Mouse (Mus musculus) splenic B cell, adult 2 months (primary cell): ENCODE data around the gene Mblac2.

Source experiments
- DNase-seq: peaks from one replicate; pipeline ENCODE4 v3.0.0-alpha.2; 2011; ENCODE audit warnings: low read depth, low spot score
- H3K27me3 ChIP-seq: 2 replicates; pipeline ENCODE4 v1.6.1; 2012; ENCODE audit warnings: mild to moderate bottlenecking, low read length, moderate library complexity, mixed read lengths; ENCODE audit not compliant: control insufficient read depth, poor library complexity, insufficient read depth, severe bottlenecking
- H3K36me3 ChIP-seq: 2 replicates; pipeline ENCODE4 v1.6.1; 2012; ENCODE audit warnings: mild to moderate bottlenecking, low read length, moderate library complexity, mixed read lengths; ENCODE audit not compliant: control insufficient read depth, poor library complexity, insufficient read depth, severe bottlenecking

Gene Mblac2

DNA sequence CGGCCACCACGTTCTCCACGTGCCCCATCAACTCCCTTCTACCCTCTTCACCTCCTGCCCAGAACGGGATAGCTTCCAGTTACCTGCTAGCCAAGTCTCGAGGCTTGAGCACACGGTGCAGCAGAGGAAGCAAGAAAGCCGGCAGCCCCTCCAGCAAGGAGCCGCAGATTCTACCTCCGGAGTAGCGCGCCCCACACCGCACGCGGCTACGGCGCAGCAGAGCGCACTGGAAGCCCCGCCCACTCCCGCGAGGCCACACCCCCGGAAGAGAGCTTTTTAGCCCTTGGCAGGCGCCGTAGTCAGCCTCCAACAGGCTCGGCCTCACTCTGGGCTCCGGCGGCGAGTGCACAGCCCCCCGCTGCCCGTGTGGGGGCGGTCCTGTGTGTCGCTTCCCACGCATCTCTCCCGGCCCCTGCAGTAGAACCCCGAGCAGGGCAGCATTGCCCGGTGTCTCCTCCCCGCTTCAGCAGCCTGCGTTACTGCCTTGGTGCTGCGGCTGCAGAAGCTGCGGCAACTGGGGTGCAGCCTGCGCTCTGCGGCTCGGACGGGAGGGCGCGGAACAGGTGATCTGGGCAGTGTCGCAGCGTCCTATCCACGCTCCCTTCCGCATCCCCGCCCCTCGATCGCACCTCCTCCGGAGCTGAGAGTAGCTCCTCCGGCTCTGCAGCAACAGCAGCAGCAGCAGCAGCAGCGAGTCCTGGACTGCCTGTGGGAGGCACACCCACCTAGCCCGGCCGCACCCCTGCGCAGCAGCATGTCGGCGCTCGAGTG, at the start of gene Mblac2, which contains the start of gene Polr3g:
Gene Mblac2 (plus strand): TSS at position 567 of the 771 bp plus-strand sequence.
Gene Polr3g (minus strand): TSS at position 239 of the 771 bp plus-strand sequence.
- DNase-seq = peak; percentile 95
- no peaks in the 10 kb centered on the region for H3K27me3 ChIP-seq
- no peaks in the 10 kb centered on the region for H3K36me3 ChIP-seq

DNA sequence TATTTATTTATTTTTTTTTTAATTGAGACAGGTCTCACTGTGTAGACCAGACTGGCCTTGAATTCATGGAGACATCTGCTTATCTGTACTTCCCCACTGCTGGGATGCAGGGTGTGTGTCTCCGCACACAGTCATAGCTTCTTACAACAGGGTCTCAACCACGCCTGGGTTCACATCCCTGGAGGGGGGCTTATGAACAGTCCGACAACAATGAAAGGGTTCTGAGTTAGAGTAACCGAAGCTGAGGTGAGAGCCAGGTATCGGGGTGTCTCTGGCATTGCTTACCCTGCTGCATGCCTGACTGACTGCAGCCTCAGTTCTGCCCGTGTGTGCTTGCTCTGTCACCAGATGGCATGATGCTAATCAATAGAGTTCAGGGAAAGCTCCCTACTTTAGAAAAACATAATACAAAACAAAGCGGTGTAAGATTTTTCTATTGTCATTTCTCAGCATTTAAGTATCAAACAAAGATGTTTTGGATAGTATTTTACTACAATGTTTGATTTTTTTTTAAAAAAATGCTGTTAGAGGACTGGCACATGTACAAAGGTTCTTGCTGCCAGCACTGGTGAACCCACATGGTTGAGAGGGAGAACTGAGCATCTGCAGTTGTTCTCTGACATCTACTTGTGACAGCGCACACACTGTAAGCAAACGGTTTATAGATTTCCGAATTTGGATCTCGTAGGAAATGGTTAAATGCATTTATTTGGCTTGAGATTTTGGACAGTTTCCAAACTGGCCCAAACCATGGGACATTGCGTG, 47.4 kb upstream of the Mblac2 start:
- Histone ChIP-seq H3K27me3 (no peaks in the 10 kb centered on the region), H3K36me3 (peaks cover 15% of the 10 kb centered on the region; the same call in 1 of the 2 replicates)
- DNase-seq = no peak

DNA sequence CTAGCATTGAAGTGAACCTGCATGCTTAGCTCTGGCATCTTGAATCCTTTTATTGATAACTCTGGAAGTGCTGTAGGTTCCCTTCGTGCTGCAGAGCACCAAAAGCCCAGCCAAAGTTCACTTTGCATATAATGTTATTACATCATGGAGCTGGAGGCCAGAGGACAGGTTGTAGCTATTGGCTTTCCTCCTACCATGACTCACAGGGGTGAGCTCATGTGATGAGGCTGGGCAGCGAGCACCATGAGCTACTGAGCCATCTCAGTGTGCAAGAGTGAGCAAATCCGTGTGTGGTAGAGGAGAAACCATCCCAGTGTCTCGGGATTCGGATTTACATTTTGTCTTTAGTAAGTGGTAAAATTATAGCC, 46.8 kb upstream of the Mblac2 start:
- Histone ChIP-seq H3K36me3 (peaks cover 15% of the 10 kb centered on the region; the same call in 1 of the 2 replicates), H3K27me3 (no peaks in the 10 kb centered on the region)
- DNase-seq = no peak

DNA sequence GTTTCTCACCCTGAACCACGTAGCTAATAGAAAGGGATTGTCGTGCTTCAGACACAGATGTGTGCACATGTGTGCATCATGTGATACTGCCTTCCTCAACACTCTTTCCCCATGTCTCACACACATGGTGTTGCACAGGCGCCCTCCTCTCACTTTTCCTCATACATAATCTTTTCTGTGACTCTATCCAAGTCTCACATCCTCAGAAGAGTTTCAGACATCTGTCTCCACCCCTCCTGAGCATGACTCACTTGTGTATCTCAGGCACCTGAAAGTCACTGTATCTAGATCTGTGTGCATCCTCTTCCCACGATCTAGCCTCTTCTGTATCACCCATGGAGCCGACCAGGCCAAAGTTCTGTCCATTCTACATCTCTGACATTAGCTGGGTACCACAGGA, 43.4 kb upstream of the Mblac2 start:
- Histone ChIP-seq H3K36me3 (peaks cover 17% of the 10 kb centered on the region; the same call in 1 of the 2 replicates), H3K27me3 (no peaks in the 10 kb centered on the region)
- no peak for DNase-seq

DNA sequence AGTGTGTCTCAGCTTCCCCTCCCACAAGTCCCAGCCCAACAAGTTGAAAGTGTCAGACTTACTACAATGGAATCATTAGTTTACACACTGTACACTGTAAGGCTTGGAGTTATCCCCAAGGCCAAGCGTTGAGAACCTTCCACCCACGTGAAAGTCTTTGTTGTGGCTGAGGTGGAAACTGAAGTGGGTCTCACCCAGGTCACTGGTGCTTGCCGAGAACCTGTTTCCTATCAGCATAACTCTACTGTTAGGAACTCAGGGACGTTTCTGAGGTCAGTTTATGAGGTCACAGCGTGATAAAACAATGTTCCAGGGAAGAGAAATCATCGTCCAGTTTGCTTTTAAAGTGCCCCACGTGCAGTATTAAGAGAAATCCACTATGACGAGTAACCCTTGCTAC, 35.8 kb upstream of the Mblac2 start:
- peaks cover 6% of the 10 kb centered on the region for H3K36me3 ChIP-seq
- H3K27me3 ChIP-seq = no peaks in the 10 kb centered on the region
- no peak for DNase-seq

DNA sequence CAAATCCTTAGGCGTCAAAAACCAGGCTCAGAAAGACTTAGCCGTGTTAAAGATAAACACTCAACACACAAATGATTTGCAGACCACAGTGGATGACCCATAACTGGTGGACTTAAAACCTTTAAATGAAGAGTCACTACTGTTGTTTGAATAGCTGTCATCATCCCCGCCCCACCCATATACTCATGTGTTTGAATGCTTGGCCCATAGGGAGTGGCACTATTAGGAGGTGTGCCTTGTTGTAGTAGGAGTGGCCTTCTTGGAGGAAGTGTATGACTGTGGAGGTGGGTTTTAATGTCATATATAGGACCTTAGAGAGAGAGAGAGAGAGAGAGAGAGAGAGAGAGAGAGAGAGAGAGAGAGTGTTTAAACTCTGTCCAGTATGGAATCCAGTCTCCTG, 28.0 kb upstream of the Mblac2 start:
- DNase-seq = no peak
- H3K27me3 ChIP-seq = no peaks in the 10 kb centered on the region
- H3K36me3 ChIP-seq = peaks cover 5% of the 10 kb centered on the region; the same call in 1 of the 2 replicates

DNA sequence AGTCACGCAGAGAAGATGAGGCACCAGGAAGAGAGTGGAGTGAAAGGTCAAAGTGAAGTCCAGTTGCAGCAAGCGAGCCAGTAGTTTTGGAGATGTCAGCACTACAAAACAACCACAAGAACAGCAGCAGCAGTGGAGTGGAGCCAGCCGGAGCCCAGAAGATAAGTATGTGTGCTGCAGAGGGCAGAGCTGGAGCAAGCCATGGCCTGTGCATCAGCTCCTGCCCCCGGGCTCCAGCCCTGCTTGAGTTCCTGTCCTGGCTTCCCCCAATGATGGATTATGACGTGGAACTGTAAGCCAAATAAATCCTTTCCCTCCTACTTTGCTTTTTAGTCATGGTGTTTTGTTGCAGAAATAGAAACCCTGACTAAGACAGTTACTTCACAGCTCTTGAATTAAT, 26.9 kb upstream of the Mblac2 start:
- DNase-seq = no peak
- H3K36me3 ChIP-seq = peaks cover 4% of the 10 kb centered on the region; the same call in 1 of the 2 replicates
- H3K27me3 ChIP-seq = no peaks in the 10 kb centered on the region

DNA sequence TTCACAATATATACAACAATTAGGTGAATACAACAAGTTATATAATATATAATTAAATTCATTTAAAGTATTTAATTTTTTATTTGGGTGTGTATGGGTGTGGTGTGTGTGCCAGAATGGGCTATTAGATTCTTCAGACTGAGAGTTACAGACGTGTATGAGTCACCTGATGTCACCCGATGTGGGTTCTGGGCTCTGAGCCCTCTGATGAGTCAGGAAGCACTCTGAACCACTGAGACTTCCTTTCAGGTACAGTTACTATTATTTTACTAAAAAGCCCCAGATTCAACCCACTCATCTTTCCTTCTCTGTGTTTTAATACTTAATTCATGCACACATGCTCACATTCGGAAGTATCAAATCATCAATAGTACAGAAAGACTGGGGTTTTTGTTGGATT, 26.3 kb upstream of the Mblac2 start:
- DNase-seq = no peak
- Histone ChIP-seq H3K36me3 (peaks cover 3% of the 10 kb centered on the region; the same call in 1 of the 2 replicates), H3K27me3 (no peaks in the 10 kb centered on the region)

DNA sequence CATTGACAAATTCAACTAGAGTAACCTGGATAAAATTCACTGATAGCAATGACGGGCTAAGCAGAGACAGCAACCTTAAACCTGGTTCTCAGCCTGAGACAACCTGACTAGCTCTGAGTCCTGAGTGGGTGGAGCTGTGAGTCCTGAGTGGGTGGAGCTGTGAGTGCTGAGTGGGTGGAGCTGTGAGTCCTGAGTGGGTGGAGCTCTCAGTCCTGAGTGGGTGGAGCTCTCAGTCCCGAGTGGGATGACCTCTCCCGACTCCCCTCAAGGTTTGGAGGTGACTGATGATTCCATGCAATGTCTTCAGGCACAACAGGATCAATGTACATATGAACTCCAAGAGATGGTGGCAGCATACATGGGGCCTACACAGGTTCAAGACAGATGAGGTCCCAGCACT, 21.6 kb upstream of the Mblac2 start:
- H3K36me3 ChIP-seq = 0 out of 2 replicates have a peak, but pooled peaks cover 1% of the 10 kb centered on the region
- H3K27me3 ChIP-seq = no peaks in the 10 kb centered on the region
- no peak for DNase-seq

DNA sequence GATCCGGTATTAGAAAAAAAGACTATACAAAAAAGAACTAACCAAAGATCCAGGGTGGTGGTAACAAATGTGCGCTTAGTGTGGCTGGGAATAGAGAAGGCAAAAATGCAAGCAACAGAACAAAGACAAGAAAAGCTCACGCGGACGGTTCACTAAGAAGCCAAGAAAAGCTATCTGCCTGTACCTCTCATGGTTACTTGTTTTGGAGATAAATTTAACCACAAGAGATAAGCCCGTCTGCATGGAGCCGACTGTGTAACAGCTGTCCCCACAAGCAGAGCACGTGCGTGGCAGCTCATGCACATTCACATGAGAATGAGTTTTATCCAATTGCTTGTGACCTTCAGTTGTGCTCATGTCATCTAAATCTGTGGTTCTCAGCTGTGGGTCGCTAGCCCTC, 20.7 kb upstream of the Mblac2 start:
- Histone ChIP-seq H3K36me3 (0 out of 2 replicates have a peak, but pooled peaks cover 1% of the 10 kb centered on the region), H3K27me3 (no peaks in the 10 kb centered on the region)
- DNase-seq = no peak

DNA sequence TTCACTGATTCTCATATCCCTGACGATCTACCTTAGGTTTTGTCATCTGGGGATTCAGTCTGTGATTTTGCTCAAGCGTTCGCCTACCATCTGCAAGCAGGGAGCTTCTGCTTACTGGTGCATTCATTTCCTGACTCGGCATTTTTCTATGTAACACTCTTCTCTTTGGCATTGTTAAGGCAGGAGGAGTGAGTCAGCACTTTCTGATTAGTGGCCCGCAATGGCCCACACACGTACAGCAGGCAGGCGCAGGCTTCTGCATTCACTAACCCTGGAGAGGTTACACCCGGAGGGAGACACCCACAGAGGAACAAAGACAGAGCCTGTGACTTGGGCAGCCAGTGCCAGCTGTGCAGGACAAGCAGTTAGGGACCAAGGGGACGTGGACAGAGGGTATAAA, 19.5 kb upstream of the Mblac2 start:
- H3K27me3 ChIP-seq = no peaks in the 10 kb centered on the region
- H3K36me3 ChIP-seq = 0 out of 2 replicates have a peak, but pooled peaks cover 1% of the 10 kb centered on the region
- no peak for DNase-seq

DNA sequence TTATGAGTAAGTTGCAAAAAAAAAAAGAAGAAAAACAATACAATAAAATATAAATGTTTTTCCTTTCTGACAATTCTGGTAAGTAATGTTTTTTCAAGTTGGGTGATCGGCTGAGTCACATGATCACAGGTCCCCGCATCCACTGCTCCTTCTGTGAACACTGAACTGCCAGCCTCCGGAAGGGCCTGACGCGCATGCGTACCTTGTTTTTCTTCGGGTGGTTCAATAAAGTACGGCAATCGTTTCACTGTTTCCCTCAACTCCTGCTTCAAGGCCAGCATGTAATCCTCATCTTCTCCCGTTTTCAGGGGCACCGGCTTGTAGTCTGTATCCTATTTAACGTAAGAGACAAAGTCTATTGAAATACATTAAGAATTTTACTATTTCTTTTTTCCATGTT, 16.7 kb upstream of the Mblac2 start:
- H3K27me3 ChIP-seq = no peaks in the 10 kb centered on the region
- no peak for DNase-seq
- peaks cover 4% of the 10 kb centered on the region; the same call in 1 of the 2 replicates for H3K36me3 ChIP-seq

DNA sequence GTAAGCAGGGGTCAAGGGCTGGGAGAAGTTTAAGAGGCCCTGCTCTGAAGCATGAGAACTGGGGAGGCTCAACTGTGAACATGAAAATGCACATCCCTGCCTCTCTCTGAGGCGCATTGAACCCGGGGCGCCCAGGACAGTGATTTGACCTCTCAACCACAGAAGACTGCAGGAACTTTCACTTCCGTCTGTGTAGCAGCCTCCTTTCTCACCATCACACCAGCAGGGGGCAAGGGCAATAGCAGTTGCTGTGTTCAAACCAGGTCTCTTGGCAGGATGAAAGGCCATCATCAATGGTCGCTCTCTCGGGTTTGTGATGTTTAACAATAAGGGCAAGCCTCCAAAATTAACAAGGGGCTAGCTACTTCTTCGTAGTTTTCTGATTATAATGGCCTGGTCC, 8.0 kb upstream of the Mblac2 start:
- H3K36me3 ChIP-seq = peaks cover 2% of the 10 kb centered on the region; the same call in 1 of the 2 replicates
- H3K27me3 ChIP-seq = no peaks in the 10 kb centered on the region
- peak; percentile 25 for DNase-seq

DNA sequence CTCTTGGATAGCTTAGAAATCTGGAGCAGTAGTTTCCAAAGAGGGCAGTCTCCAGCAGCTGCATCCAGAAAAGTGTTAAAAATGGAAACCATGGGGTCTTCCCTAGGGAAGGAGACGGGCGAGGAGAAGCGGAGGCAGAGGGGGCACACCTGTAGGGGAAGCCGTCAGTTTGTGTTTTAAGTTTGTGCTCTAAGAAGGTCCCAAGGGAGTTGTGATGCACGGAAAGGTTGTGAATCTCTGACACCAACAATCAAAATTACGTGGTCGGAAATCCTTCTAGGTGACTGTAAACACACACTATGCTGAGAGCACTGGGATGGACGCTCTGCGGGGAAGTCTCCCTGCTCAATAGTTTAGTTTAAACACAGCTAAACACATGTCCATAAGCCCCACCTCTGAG, 7.5 kb upstream of the Mblac2 start:
- H3K27me3 ChIP-seq = no peaks in the 10 kb centered on the region
- H3K36me3 ChIP-seq = no peaks in the 10 kb centered on the region
- DNase-seq = no peak

DNA sequence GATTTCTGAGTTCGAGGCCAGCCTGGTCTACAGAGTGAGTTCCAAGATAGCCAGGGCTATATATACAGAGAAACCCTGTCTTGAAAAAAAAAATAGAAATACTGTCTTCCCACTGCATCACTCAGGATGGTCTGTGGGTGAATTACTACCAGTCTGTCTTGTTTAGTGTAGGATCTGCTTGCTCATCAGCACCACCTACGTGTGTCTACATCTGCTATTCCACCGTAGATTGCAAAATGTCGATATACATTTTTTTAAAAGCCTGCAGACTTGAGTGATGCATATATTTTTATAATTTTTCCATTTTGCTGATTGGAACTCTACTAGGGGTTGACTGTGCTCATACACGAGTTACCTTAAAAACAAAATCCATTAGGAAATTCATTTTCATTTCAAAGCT, 4.8 kb upstream of the Mblac2 start:
- DNase-seq = no peak
- H3K36me3 ChIP-seq = no peaks in the 10 kb centered on the region
- H3K27me3 ChIP-seq = no peaks in the 10 kb centered on the region
